Mouse (Mus musculus): ENCODE data around the gene Mtf1. TPM values are rescaled to one million over a fixed set of nuclear protein-coding genes. Genes with fewer than 3 reads are reported as not detected.
A peak's percentile ranks its signal among the peaks of the same experiment; 100 is the strongest.

The Mtf1 gene
- polyA plus RNA-seq, 1 experiment from 2014 or later = 12.9 TPM

DNA sequence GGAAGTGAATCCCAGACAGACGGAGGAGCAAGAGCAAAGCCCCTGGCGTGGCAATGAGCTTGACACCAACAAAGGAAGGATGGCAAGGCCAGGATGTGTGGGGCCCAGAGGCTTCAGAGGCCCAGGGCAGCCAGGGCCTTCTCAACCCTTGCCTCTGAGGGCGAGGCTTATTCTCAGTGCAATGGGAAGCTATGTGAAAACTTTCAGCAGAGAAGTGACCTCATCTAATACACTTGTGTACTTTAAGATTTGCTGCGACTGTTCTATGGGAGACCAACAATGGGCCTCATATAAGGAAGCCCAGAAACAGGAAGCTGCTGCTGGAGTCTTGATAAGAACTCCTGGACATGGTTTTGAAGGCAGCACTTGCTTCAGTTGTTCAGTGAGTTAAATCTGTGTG, 29.8 kb upstream of the Mtf1 start:
- Histone ChIP-seq H3K9ac (no peak overlapping the region), H3K4me2 (no peak overlapping the region), H3K36me3 (0 out of 2 replicates have a peak, but pooled peaks cover 1% of the 10 kb centered on the region), H3K27ac (no peak overlapping the region), H3K27me3 (no peaks in the 10 kb centered on the region), H3K9me3 (no peaks in the 10 kb centered on the region), H3K4me3 (no peak overlapping the region), H3K4me1 (no peaks in the 10 kb centered on the region)
- 57% methylated on average over 4 of the region's 4 CpGs for WGBS
- ATAC-seq (ENCODE audit: insufficient number of reproducible peaks, insufficient read depth, low FRiP score, low TSS enrichment, low read depth) = no peak

DNA sequence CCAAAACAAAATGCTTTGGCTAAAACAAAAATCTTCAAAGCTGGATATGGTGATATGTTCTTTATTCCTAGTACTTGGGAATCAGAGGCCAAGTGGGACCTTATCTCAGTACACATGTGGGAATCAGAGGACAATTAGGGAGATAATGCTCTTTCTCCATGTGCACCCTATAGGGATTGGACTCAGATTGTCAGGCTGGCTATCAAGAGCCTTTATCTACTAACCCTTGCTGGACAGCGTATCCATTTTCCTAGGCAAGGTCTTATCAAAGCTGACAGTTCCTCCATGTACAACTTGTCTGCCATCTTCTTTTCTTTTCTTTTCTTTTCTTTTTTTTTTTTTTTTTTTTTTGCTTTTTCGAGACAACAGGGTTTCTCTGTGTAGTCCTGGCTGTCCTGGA, 28.5 kb upstream of the Mtf1 start:
- H3K27ac ChIP-seq = no peak overlapping the region
- no peak overlapping the region for H3K4me2 ChIP-seq
- no peak overlapping the region for H3K9ac ChIP-seq
- no peak overlapping the region for H3K4me3 ChIP-seq
- H3K9me3 ChIP-seq = no peaks in the 10 kb centered on the region
- peaks cover 7% of the 10 kb centered on the region; the same call in 1 of the 2 replicates for H3K36me3 ChIP-seq
- no peaks in the 10 kb centered on the region for H3K4me1 ChIP-seq
- no peaks in the 10 kb centered on the region for H3K27me3 ChIP-seq
- ATAC-seq (ENCODE audit: insufficient number of reproducible peaks, insufficient read depth, low FRiP score, low TSS enrichment, low read depth) = no peak
- 82% methylated on average over 2 of the region's 2 CpGs for WGBS

DNA sequence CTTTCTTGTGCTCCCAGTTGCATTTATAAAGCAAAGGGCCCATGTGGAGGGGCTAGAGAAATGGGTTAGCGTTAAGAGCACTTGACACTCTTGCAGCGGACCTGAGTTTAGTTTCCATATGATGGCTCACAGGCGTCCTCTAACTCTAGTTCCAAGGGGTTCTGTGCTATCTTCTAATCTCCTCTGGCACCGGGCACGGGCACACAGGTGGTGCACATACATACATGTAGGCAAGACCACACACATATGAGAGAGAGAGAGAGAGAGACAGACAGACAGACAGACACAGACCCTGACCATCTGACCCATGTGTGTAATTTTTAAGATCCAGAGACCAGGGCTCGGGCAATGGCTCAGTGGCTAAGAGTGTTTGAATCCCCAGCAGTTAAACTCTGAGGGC, 27.9 kb upstream of the Mtf1 start:
- Histone ChIP-seq H3K4me2 (no peak overlapping the region), H3K9me3 (no peaks in the 10 kb centered on the region), H3K36me3 (peaks cover 13% of the 10 kb centered on the region), H3K9ac (no peak overlapping the region), H3K27ac (no peak overlapping the region), H3K4me1 (no peaks in the 10 kb centered on the region), H3K4me3 (no peak overlapping the region), H3K27me3 (no peaks in the 10 kb centered on the region)
- no peak for ATAC-seq (ENCODE audit: insufficient number of reproducible peaks, insufficient read depth, low FRiP score, low TSS enrichment, low read depth)
- 86% methylated on average over 6 of the region's 6 CpGs for WGBS

DNA sequence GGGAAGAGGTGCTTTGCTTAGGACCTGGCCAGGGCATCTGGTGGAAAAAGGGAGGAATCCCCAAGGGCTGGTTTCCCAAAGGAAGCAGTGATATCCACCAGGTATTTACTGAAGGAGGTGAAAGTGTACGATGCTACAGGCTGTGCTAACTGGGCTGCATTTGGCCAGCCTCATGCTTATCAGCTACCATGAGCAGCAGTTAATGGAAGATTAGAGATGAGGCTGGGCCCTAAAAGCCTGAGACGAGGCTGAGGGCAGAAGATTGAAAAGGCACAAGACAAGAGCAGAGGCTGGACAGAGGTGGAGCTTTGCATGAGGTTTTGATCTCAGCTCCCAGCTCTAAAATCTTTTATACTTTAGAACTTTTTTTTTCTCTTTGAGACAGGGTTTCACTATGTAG, 27.5 kb upstream of the Mtf1 start:
- H3K4me3 ChIP-seq = no peak overlapping the region
- no peaks in the 10 kb centered on the region for H3K4me1 ChIP-seq
- no peak overlapping the region for H3K9ac ChIP-seq
- no peak overlapping the region for H3K4me2 ChIP-seq
- ATAC-seq (ENCODE audit: insufficient number of reproducible peaks, insufficient read depth, low FRiP score, low TSS enrichment, low read depth) = no peak
- H3K27ac ChIP-seq = no peak overlapping the region
- H3K27me3 ChIP-seq = no peaks in the 10 kb centered on the region
- no peaks in the 10 kb centered on the region for H3K9me3 ChIP-seq
- H3K36me3 ChIP-seq = peaks cover 17% of the 10 kb centered on the region
- WGBS = 72% methylated on average over 2 of the region's 2 CpGs

DNA sequence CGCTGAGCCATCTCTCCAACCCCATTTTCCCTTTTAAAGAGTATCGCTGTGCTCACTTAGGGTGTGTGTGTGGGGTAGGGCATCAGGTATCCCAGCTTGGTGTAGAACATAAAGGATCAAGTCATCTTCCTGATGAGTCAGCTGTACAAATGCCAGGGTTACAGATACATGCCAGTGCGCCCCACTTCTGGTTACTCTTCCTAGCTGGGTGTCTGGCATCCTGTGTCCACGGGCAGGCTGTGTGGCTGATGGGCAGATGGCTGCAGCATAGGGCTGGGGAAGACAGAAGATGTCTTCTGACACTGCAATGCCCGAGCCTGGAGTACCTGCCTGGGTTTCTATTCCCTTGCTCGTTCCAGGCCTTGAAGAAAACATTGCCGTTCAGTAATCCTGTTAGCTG, 20.5 kb upstream of the Mtf1 start:
- Histone ChIP-seq H3K27ac (no peak overlapping the region), H3K9me3 (no peaks in the 10 kb centered on the region), H3K4me1 (no peaks in the 10 kb centered on the region), H3K36me3 (peaks cover 74% of the 10 kb centered on the region), H3K4me2 (no peak overlapping the region), H3K27me3 (no peaks in the 10 kb centered on the region), H3K9ac (no peak overlapping the region), H3K4me3 (no peak overlapping the region)
- no peak for ATAC-seq (ENCODE audit: insufficient number of reproducible peaks, insufficient read depth, low FRiP score, low TSS enrichment, low read depth)
- WGBS = 83% methylated on average over 7 of the region's 7 CpGs

DNA sequence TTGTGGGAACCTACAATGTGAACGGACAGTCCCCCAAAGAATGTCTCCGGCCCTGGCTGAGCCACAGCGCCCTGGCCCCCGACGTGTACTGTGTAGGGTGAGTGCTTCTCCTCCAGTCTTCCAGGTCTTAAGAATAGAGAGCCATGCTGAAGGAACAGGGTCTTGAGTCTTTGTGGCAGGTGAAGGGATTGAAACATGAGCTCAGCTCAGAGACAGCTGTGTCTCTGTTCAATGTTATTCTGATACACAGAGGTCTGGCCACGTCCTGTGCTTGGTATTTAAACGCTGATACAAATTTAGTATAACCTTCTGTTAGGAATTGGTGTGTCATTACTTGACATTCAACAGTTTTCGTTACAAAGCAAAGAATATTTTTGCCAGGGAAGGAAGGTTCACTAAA, 19.5 kb upstream of the Mtf1 start:
- Histone ChIP-seq H3K36me3 (peaks cover 80% of the 10 kb centered on the region), H3K4me3 (no peak overlapping the region), H3K4me2 (no peak overlapping the region), H3K27ac (no peak overlapping the region), H3K4me1 (no peaks in the 10 kb centered on the region), H3K9ac (no peak overlapping the region), H3K27me3 (no peaks in the 10 kb centered on the region), H3K9me3 (no peaks in the 10 kb centered on the region)
- ATAC-seq (ENCODE audit: insufficient number of reproducible peaks, insufficient read depth, low FRiP score, low TSS enrichment, low read depth) = no peak
- 88% methylated on average over 8 of the region's 8 CpGs for WGBS

DNA sequence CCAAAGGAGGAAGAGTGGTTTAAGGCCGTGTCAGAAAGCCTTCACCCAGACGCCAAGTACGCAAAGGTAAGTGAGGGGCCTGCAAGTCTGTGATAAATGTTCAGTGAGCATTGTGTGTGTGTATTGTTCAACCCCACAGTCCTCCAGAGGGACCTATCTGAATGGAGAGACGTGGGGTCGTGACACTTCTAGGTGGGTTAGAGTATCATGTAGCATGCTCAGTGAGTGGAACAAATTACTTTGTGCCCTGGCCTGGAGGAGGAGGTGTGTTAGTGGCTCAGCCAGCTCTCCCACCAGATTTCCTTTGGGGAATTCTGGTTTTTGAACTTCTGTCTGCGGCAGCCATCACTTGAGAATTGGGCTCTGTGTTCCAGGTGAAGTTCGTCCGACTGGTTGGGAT, 18.0 kb upstream of the Mtf1 start:
- no peak overlapping the region for H3K9ac ChIP-seq
- peaks cover 84% of the 10 kb centered on the region for H3K36me3 ChIP-seq
- 63% methylated on average over 8 of the region's 8 CpGs for WGBS

DNA sequence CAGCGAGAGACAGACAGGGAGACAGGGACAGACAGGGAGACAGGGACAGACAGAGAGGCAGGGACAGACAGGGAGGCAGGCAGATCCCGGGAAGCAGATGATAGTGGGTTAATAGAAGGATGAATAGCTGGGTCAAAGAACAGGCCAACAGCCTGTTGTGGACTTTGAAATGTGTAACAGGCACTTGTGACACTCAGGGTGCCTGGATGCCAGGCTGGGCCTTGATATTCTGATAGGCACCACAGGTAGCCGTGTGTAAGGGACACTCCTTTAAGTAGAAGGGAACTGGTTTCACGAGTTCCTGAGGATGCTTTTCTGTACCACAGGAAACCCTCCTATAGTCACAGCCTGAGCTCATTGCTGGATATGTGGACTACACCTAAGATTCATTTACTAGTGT, 11.9 kb upstream of the Mtf1 start:
- Histone ChIP-seq H3K4me2 (no peak overlapping the region), H3K27me3 (no peaks in the 10 kb centered on the region), H3K4me1 (no peaks in the 10 kb centered on the region), H3K9me3 (no peaks in the 10 kb centered on the region), H3K4me3 (no peak overlapping the region), H3K27ac (no peak overlapping the region), H3K9ac (no peak overlapping the region), H3K36me3 (peaks cover 94% of the 10 kb centered on the region)
- ATAC-seq (ENCODE audit: insufficient number of reproducible peaks, insufficient read depth, low FRiP score, low TSS enrichment, low read depth) = no peak
- 81% methylated on average over 4 of the region's 4 CpGs for WGBS

More for the DNA sequence above, 18.0 kb upstream of the Mtf1 start:
- H3K9me3 ChIP-seq = no peaks in the 10 kb centered on the region
- no peak overlapping the region for H3K27ac ChIP-seq
- H3K4me2 ChIP-seq = no peak overlapping the region
- no peaks in the 10 kb centered on the region for H3K27me3 ChIP-seq
- H3K4me3 ChIP-seq = no peak overlapping the region
- no peak for ATAC-seq (ENCODE audit: insufficient number of reproducible peaks, insufficient read depth, low FRiP score, low TSS enrichment, low read depth)
- no peaks in the 10 kb centered on the region for H3K4me1 ChIP-seq

DNA sequence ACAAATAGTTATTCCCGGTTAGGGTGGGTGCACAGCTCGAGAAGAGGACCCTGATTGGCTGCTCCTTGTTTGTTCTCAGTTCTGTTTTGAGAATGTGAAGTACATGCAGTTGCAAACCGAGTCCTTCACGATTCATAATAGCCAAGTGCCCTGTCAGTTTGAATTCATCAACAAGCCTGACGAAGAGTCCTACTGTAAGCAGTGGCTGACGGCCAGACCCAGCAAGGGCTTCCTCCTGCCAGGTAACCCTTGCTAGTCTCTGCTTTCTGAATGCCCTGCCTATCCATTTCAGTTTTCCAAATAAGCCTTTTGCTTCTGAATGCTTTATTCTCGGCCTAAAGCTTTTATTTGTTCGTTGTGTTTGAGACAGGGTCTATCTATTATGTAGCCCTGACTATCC, 9.8 kb upstream of the Mtf1 start:
- H3K4me2 ChIP-seq = no peak overlapping the region
- H3K36me3 ChIP-seq = peaks cover 87% of the 10 kb centered on the region
- H3K9me3 ChIP-seq = no peaks in the 10 kb centered on the region
- WGBS = 86% methylated on average over 8 of the region's 8 CpGs
- H3K4me3 ChIP-seq = no peak overlapping the region
- H3K27me3 ChIP-seq = no peaks in the 10 kb centered on the region
- H3K9ac ChIP-seq = no peak overlapping the region
- H3K27ac ChIP-seq = no peak overlapping the region
- H3K4me1 ChIP-seq = no peaks in the 10 kb centered on the region
- no peak for ATAC-seq (ENCODE audit: insufficient number of reproducible peaks, insufficient read depth, low FRiP score, low TSS enrichment, low read depth)

DNA sequence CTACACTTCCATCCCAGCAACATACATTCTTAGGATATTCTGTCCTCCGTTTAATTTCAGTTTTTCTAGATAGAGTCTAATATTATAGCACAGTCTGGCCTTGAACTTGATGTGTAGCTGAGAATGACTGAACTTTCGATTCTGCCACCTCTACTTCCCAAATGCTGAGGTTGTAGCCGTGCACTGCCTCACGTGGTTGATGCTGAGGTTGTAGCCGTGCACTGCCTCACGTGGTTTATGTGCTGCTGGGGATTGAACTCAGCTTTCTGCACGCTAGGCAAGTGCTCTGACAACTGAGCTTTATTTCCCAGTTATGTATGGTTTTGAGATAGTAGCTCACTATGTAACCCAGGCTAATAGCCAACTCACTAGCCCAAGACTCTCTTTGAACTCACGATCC, 5.8 kb upstream of the Mtf1 start:
- ATAC-seq (ENCODE audit: insufficient number of reproducible peaks, insufficient read depth, low FRiP score, low TSS enrichment, low read depth) = no peak
- Histone ChIP-seq H3K4me2 (no peak overlapping the region), H3K9me3 (no peaks in the 10 kb centered on the region), H3K4me3 (no peak overlapping the region), H3K36me3 (peaks cover 86% of the 10 kb centered on the region), H3K4me1 (no peaks in the 10 kb centered on the region), H3K9ac (no peak overlapping the region), H3K27ac (no peak overlapping the region), H3K27me3 (no peaks in the 10 kb centered on the region)
- 88% methylated on average over 8 of the region's 8 CpGs for WGBS

DNA sequence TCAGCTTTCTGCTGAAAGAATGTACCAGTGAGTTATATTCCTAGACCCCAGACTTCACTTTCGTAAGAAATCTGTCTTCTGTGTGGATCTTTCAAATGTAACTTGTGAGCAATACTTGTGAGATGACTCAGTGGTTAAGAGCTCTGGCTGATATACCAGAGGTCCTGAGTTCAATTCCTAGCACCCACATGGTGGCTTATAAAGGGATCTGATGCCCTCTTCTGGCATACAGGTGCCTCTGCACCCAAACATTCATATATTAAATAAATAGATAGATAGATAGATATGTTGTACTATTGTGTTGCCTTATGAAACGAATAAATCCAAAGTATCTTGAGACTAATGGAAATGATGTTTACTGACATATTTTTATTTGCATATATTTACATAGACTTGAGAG, 5.0 kb upstream of the Mtf1 start:
- 90% methylated on average over 2 of the region's 2 CpGs for WGBS
- no peak overlapping the region for H3K9ac ChIP-seq
- H3K36me3 ChIP-seq = peaks cover 78% of the 10 kb centered on the region
- no peaks in the 10 kb centered on the region for H3K27me3 ChIP-seq
- no peak overlapping the region for H3K4me2 ChIP-seq
- no peak overlapping the region for H3K4me3 ChIP-seq
- peaks cover 3% of the 10 kb centered on the region; the same call in 1 of the 2 replicates for H3K4me1 ChIP-seq
- H3K27ac ChIP-seq = no peak overlapping the region
- H3K9me3 ChIP-seq = no peaks in the 10 kb centered on the region
- ATAC-seq (ENCODE audit: insufficient number of reproducible peaks, insufficient read depth, low FRiP score, low TSS enrichment, low read depth) = no peak

DNA sequence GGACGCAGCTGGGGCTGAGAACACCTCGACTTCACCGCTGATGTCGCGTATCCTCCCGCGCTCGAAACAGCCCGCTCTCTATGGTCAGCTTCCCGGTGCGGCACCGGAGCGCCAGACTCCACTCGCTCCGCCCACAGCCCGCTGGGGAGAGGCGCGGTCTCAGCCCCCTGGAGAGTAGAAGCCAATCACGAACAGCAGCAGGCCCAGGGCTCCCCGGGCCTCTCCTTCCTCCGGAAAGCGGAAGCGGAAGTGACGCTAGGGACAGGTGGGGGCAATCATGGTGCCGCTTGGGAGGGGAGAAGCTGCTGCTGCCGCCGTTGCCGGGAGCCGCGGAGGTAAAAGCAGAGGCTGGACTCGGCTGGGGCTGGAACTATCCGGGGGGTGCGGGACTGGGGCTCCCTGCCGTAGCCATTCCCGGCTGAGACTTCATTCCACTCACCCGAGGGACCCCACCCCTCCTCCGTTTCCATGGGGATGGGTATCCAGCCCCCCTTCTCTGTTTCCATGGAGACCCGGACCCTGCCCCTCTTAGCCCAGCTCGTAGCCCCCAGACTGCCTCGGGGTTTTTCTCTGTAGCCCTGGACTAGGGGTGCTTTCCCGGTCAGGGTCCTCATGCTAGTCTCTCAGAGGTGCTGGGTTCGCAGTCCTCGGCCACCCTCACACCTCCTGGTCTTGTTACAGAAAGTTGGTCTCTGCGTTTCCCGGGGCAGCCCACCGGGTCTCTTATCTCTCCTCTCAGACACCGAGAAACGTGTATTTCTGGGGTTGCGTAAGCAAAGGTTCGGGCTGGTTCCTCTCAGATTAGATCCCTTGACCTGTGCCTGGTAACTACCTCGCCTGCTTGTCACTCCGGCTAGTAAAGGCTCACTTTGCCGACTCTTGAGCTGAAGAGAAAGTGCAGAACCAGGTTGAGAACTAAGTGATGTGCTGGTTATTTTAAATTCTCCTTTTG, 681 bp downstream of the Mtf1 start:
- WGBS = 1% methylated on average over 53 of the region's 53 CpGs
- H3K9ac ChIP-seq = peak overlapping the region; percentile 91
- peak overlapping the region; percentile 73 for H3K4me3 ChIP-seq
- no peaks in the 10 kb centered on the region for H3K27me3 ChIP-seq
- H3K4me2 ChIP-seq = peak overlapping the region; percentile 84
- H3K9me3 ChIP-seq = no peaks in the 10 kb centered on the region
- H3K36me3 ChIP-seq = peaks cover 60% of the 10 kb centered on the region
- peak; percentile 99 for ATAC-seq (ENCODE audit: insufficient number of reproducible peaks, insufficient read depth, low FRiP score, low TSS enrichment, low read depth)
- peak overlapping the region; percentile 96 for H3K27ac ChIP-seq
- peaks cover 12% of the 10 kb centered on the region for H3K4me1 ChIP-seq
